Mouse (Mus musculus): ENCODE measurements at regions not wholly inside any gene's neighbourhood (a gene's known extent, or its start where the extent isn't known, plus 50 kb on each side); places are given as distances from the start of the nearest gene placed in this dataset.

- in situ Hi-C loops (cut with MboI, MseI): loop anchor here in 1 of 2 experiments (10.0 kb wide), 2 partner anchors 133 to 1463 kb away; no protein-coding TSS in a partner anchor
These were observed 165.4 kb downstream of the Tmem17 start for GRCm38 (mm10) chr11:22677337-22677736.

- in situ Hi-C loops (cut with MboI, MseI): no loop called here
These were observed 172.7 kb downstream of the Tmem17 start for GRCm38 (mm10) chr11:22684576-22684975.

GRCm38 (mm10) chr11:22690829-22691228, 169.9 kb downstream of the B3gnt2 start:
- in situ Hi-C loops (cut with MboI, MseI): no loop called here

GRCm38 (mm10) chr11:22692281-22692857, 168.4 kb downstream of the B3gnt2 start:
- in situ Hi-C loops (cut with MboI, MseI): no loop called here

GRCm38 (mm10) chr11:22692941-22693341, 167.8 kb downstream of the B3gnt2 start:
- in situ Hi-C loops (cut with MboI, MseI): no loop called here

GRCm38 (mm10) chr11:22693376-22693775, 167.4 kb downstream of the B3gnt2 start:
- in situ Hi-C loops (cut with MboI, MseI): no loop called here

- in situ Hi-C loops (cut with MboI, MseI): no loop called here
These were observed 166.8 kb downstream of the B3gnt2 start for GRCm38 (mm10) chr11:22693984-22694383.

- in situ Hi-C loops (cut with MboI, MseI): no loop called here
These were observed 165.9 kb downstream of the B3gnt2 start for GRCm38 (mm10) chr11:22694829-22695228.

- in situ Hi-C loops (cut with MboI, MseI): no loop called here
These were observed 165.5 kb downstream of the B3gnt2 start for GRCm38 (mm10) chr11:22695237-22695636.

GRCm38 (mm10) chr11:22698057-22698941, 162.5 kb downstream of the B3gnt2 start:
- in situ Hi-C loops (cut with MboI, MseI): no loop called here

- in situ Hi-C loops (cut with MboI, MseI): loop anchor here in 1 of 2 experiments (5.0 kb wide), 1 partner anchor 51 kb away; no protein-coding TSS in a partner anchor
These were observed 154.7 kb downstream of the B3gnt2 start for GRCm38 (mm10) chr11:22706082-22706481.

Data from T-helper 17 cell (primary cell).